Mouse (Mus musculus): ENCODE measurements at regions not wholly inside any gene's neighbourhood (a gene's known extent, or its start where the extent isn't known, plus 50 kb on each side); places are given as distances from the start of the nearest gene placed in this dataset.
A peak's percentile ranks its signal among the peaks of the same experiment; 100 is the strongest.

- no peak for DNase-seq (ENCODE audit: extremely low spot score in 1 of 2, low spot score in 2 of 2)
- no peak for TF ChIP-seq CTCF (IDR thresholded peaks at IDR 0.05)
- intact Hi-C loops (cut with DNase I): no loop called here
- no peak overlapping the region for H3K4me3 ChIP-seq
- H3K27ac ChIP-seq: no peak overlapping the region
Observed at GRCm38 (mm10) chr14:29784506-29784905, 62.8 kb upstream of the Cacna2d3 start.

GRCm38 (mm10) chr14:29786431-29786830 is 64.8 kb upstream of the Cacna2d3 start:
- Histone ChIP-seq H3K4me3 (no peak overlapping the region), H3K27ac (no peak overlapping the region)
- intact Hi-C loops (cut with DNase I): no loop called here
- TF ChIP-seq CTCF (IDR thresholded peaks at IDR 0.05): no peak
- DNase-seq (ENCODE audit: extremely low spot score in 1 of 2, low spot score in 2 of 2): no peak

GRCm38 (mm10) chr14:29787796-29788195 is 66.1 kb upstream of the Cacna2d3 start:
- intact Hi-C loops (cut with DNase I): no loop called here
- DNase-seq (ENCODE audit: extremely low spot score in 1 of 2, low spot score in 2 of 2): no peak
- TF ChIP-seq CTCF (IDR thresholded peaks at IDR 0.05): no peak
- Histone ChIP-seq H3K4me3 (no peak overlapping the region), H3K27ac (no peak overlapping the region)

- intact Hi-C loops (cut with DNase I): no loop called here
- Histone ChIP-seq H3K27ac (no peak overlapping the region), H3K4me3 (no peak overlapping the region)
- DNase-seq (ENCODE audit: extremely low spot score in 1 of 2, low spot score in 2 of 2): no peak
- TF ChIP-seq CTCF (IDR thresholded peaks at IDR 0.05): no peak
Observed at GRCm38 (mm10) chr14:29788351-29788750, 66.7 kb upstream of the Cacna2d3 start.

- TF ChIP-seq CTCF (IDR thresholded peaks at IDR 0.05): no peak
- Histone ChIP-seq H3K27ac (no peak overlapping the region), H3K4me3 (no peak overlapping the region)
- intact Hi-C loops (cut with DNase I): no loop called here
- DNase-seq (ENCODE audit: extremely low spot score in 1 of 2, low spot score in 2 of 2): no peak
Observed at GRCm38 (mm10) chr14:29795325-29795724, 73.7 kb upstream of the Cacna2d3 start.

- no peak for TF ChIP-seq CTCF (IDR thresholded peaks at IDR 0.05)
- DNase-seq (ENCODE audit: extremely low spot score in 1 of 2, low spot score in 2 of 2): no peak
- Histone ChIP-seq H3K27ac (no peak overlapping the region), H3K4me3 (no peak overlapping the region)
- intact Hi-C loops (cut with DNase I): no loop called here
Observed at GRCm38 (mm10) chr14:29796396-29796795, 74.7 kb upstream of the Cacna2d3 start.

- TF ChIP-seq CTCF (IDR thresholded peaks at IDR 0.05): no peak
- Histone ChIP-seq H3K4me3 (no peak overlapping the region), H3K27ac (no peak overlapping the region)
- intact Hi-C loops (cut with DNase I): no loop called here
- no peak for DNase-seq (ENCODE audit: extremely low spot score in 1 of 2, low spot score in 2 of 2)
Observed at GRCm38 (mm10) chr14:29799852-29800251, 78.2 kb upstream of the Cacna2d3 start.

GRCm38 (mm10) chr14:29805234-29805633 is 83.6 kb upstream of the Cacna2d3 start:
- no peak for DNase-seq (ENCODE audit: extremely low spot score in 1 of 2, low spot score in 2 of 2)
- TF ChIP-seq CTCF (IDR thresholded peaks at IDR 0.05): no peak
- Histone ChIP-seq H3K4me3 (no peak overlapping the region), H3K27ac (no peak overlapping the region)
- intact Hi-C loops (cut with DNase I): no loop called here

GRCm38 (mm10) chr14:29807881-29808280 is 86.2 kb upstream of the Cacna2d3 start:
- no peak overlapping the region for H3K4me3 ChIP-seq
- intact Hi-C loops (cut with DNase I): no loop called here
- no peak for DNase-seq (ENCODE audit: extremely low spot score in 1 of 2, low spot score in 2 of 2)
- no peak for TF ChIP-seq CTCF (IDR thresholded peaks at IDR 0.05)
- no peak overlapping the region for H3K27ac ChIP-seq

- no peak overlapping the region for H3K4me3 ChIP-seq
- intact Hi-C loops (cut with DNase I): loop anchor here (5.0 kb wide), 2 partner anchors 47 to 123 kb away; no protein-coding TSS in a partner anchor
- no peak overlapping the region for H3K27ac ChIP-seq
- no peak for TF ChIP-seq CTCF (IDR thresholded peaks at IDR 0.05)
- DNase-seq (ENCODE audit: extremely low spot score in 1 of 2, low spot score in 2 of 2): no peak
Observed at GRCm38 (mm10) chr14:29814626-29815025, 93.0 kb upstream of the Cacna2d3 start.

GRCm38 (mm10) chr14:29817548-29817947 is 95.9 kb upstream of the Cacna2d3 start:
- H3K27ac ChIP-seq: peak overlapping the region; percentile 57; the same call in 1 of the 2 replicates
- no peak for DNase-seq (ENCODE audit: extremely low spot score in 1 of 2, low spot score in 2 of 2)
- TF ChIP-seq CTCF (IDR thresholded peaks at IDR 0.05): no peak
- H3K4me3 ChIP-seq: no peak overlapping the region
- intact Hi-C loops (cut with DNase I): loop anchor here (5.0 kb wide), 2 partner anchors 50 to 120 kb away; no protein-coding TSS in a partner anchor

GRCm38 (mm10) chr14:29818251-29818650 is 96.6 kb upstream of the Cacna2d3 start:
- TF ChIP-seq CTCF (IDR thresholded peaks at IDR 0.05): no peak
- peak overlapping the region; percentile 76 for H3K27ac ChIP-seq
- H3K4me3 ChIP-seq: no peak overlapping the region
- intact Hi-C loops (cut with DNase I): loop anchor here (1.0 to 5.0 kb wide), 5 partner anchors 48 to 119 kb away; no protein-coding TSS in a partner anchor
- DNase-seq (ENCODE audit: extremely low spot score in 1 of 2, low spot score in 2 of 2): peak in 1 of 2 experiments; percentile 37

GRCm38 (mm10) chr14:29818751-29819150 is 97.1 kb upstream of the Cacna2d3 start:
- no peak for TF ChIP-seq CTCF (IDR thresholded peaks at IDR 0.05)
- no peak overlapping the region for H3K4me3 ChIP-seq
- peak in 1 of 2 experiments; percentile 27 for DNase-seq (ENCODE audit: extremely low spot score in 1 of 2, low spot score in 2 of 2)
- peak overlapping the region; percentile 76 for H3K27ac ChIP-seq
- intact Hi-C loops (cut with DNase I): loop anchor here (1.0 to 5.0 kb wide), 5 partner anchors 48 to 119 kb away; no protein-coding TSS in a partner anchor

All from left cerebral cortex, adult 2 months (tissue).